Mouse (Mus musculus) bone marrow, adult 2 months (tissue): ENCODE results near the gene Ctdsp2.

Source experiments
- CTCF ChIP-seq: fragments of 200-500 bp; IDR thresholded peaks from 2 replicates; pipeline ENCODE4 v1.5.1; 2011; ENCODE audit warnings: low read length, control low read depth; ENCODE audit not compliant: control insufficient read depth, insufficient read depth
- POLR2A ChIP-seq: fragments of 200-500 bp; IDR thresholded peaks from 2 replicates; pipeline ENCODE4 v1.6.1; 2011; ENCODE audit warnings: low read depth, mild to moderate bottlenecking, control low read depth, low read length, borderline replicate concordance; ENCODE audit not compliant: control insufficient read depth

GRCm38 (mm10) chr10:126953029-126953471, 25.5 kb upstream of the Ctdsp2 start:
- TF ChIP-seq POLR2A (no peak), CTCF (no peak)
